Mouse (Mus musculus): ENCODE measurements around the gene Clcn2. TPM values are rescaled to one million over a fixed set of nuclear protein-coding genes. Genes with fewer than 3 reads are reported as not detected.

The Clcn2 gene
- total and polyA plus RNA-seq, 3 experiments = 5.4 to 9.4 TPM; not detected in 1

GRCm38 (mm10) chr16:20708939-20709734, 8.4 kb downstream of the Clcn2 start:
- Histone ChIP-seq H3K79me2 (ENCODE audit: control insufficient read depth, insufficient read depth, low read length, poor library complexity) (no peaks in the 10 kb centered on the region), H3K27ac (ENCODE audit: control insufficient read depth, low read depth, low read length) (no peak overlapping the region), H3K9ac (ENCODE audit: control insufficient read depth, low read depth, low read length, poor library complexity, severe bottlenecking) (no peak overlapping the region), H3K27me3 (ENCODE audit: control insufficient read depth in 1 of 2, insufficient read depth in 2 of 2, low read length in 2 of 2) (no peaks in the 10 kb centered on the region), H3K4me3 (ENCODE audit: control insufficient read depth in 1 of 2, insufficient read depth in 1 of 2, low read depth in 2 of 2, low read length in 2 of 2) (no peak overlapping the region), H3K4me1 (ENCODE audit: control insufficient read depth in 1 of 2, insufficient read depth in 2 of 2, low read length in 2 of 2) (peaks cover 12 to 28% of the 10 kb centered on the region in 2 experiments), H3K9me3 (replicated peaks; ENCODE audit: insufficient read depth, low read length) (no peaks in the 10 kb centered on the region), H3K36me3 (ENCODE audit: control insufficient read depth in 1 of 2, insufficient read depth in 2 of 2, low read length in 2 of 2) (peaks cover 0 to 23% of the 10 kb centered on the region in 2 experiments; a peak in 2 of 4 replicates)
- DNase-seq (ENCODE audit: low read depth, low spot score) = no peak
- no peak for TF ChIP-seq POLR2AphosphoS5 (IDR thresholded peaks at IDR 0.05; ENCODE audit: borderline replicate concordance, low read depth, low read length)
- TF ChIP-seq MYC (IDR thresholded peaks at IDR 0.05; ENCODE audit: low read depth, low read length) = no peak
- no peak for TF ChIP-seq CHD2 (IDR thresholded peaks at IDR 0.05; ENCODE audit: low read length)
- peak; percentile 58 for TF ChIP-seq RAD21 (IDR thresholded peaks at IDR 0.05; ENCODE audit: low read depth, low read length)
- TF ChIP-seq CTCF (IDR thresholded peaks at IDR 0.05 in 2 of 3, conservative IDR thresholded peaks at IDR 0.05 in 1 of 3; ENCODE audit: control insufficient read depth in 1 of 3, insufficient read depth in 1 of 3, low read depth in 2 of 3, low read length in 3 of 3, poor library complexity in 1 of 3, severe bottlenecking in 1 of 3) = peak; percentile 59 to 88 (median 87)
- TF ChIP-seq KAT2A (conservative IDR thresholded peaks at IDR 0.05; ENCODE audit: low read depth, low read length) = no peak

GRCm38 (mm10) chr16:20708220-20708938, 9.2 kb downstream of the Clcn2 start:
- Histone ChIP-seq H3K9ac (ENCODE audit: control insufficient read depth, low read depth, low read length, poor library complexity, severe bottlenecking) (no peak overlapping the region), H3K79me2 (ENCODE audit: control insufficient read depth, insufficient read depth, low read length, poor library complexity) (no peaks in the 10 kb centered on the region), H3K4me1 (ENCODE audit: control insufficient read depth in 1 of 2, insufficient read depth in 2 of 2, low read length in 2 of 2) (peaks cover 15 to 35% of the 10 kb centered on the region in 2 experiments), H3K27me3 (ENCODE audit: control insufficient read depth in 1 of 2, insufficient read depth in 2 of 2, low read length in 2 of 2) (no peaks in the 10 kb centered on the region), H3K27ac (ENCODE audit: control insufficient read depth, low read depth, low read length) (no peak overlapping the region), H3K36me3 (ENCODE audit: control insufficient read depth in 1 of 2, insufficient read depth in 2 of 2, low read length in 2 of 2) (peaks cover 0 to 31% of the 10 kb centered on the region in 2 experiments; a peak in 2 of 4 replicates), H3K9me3 (replicated peaks; ENCODE audit: insufficient read depth, low read length) (no peaks in the 10 kb centered on the region), H3K4me3 (ENCODE audit: control insufficient read depth in 1 of 2, insufficient read depth in 1 of 2, low read depth in 2 of 2, low read length in 2 of 2) (no peak overlapping the region)
- TF ChIP-seq MAFK (IDR thresholded peaks at IDR 0.05; ENCODE audit: borderline replicate concordance, low read depth, low read length) (no peak), MYC (IDR thresholded peaks at IDR 0.05; ENCODE audit: low read depth, low read length) (no peak), ELF1 (IDR thresholded peaks at IDR 0.05; ENCODE audit: low read depth, low read length) (no peak), USF2 (IDR thresholded peaks at IDR 0.05; ENCODE audit: borderline replicate concordance in 1 of 2, insufficient read depth in 1 of 2, low read depth in 1 of 2, low read length in 2 of 2) (no peak), MAX (IDR thresholded peaks at IDR 0.05; ENCODE audit: low read length) (no peak), POLR2AphosphoS2 (IDR thresholded peaks at IDR 0.05; ENCODE audit: low read length) (no peak), MAZ (IDR thresholded peaks at IDR 0.05; ENCODE audit: low read depth, low read length) (no peak), GATA1 (IDR thresholded peaks at IDR 0.05; ENCODE audit: low read depth, low read length) (no peak), JUND (IDR thresholded peaks at IDR 0.05; ENCODE audit: low read depth, low read length) (no peak)
- no peak for DNase-seq (ENCODE audit: low read depth, low spot score)

Data from MEL (cell line).